Mouse (Mus musculus) spleen, adult 18-20 months (tissue): ENCODE measurements at regions not wholly inside any gene's neighbourhood (a gene's known extent, or its start where the extent isn't known, plus 50 kb on each side); places are given as distances from the start of the nearest gene placed in this dataset.
A peak's percentile ranks its signal among the peaks of the same experiment; 100 is the strongest.

Experiments
- DNase-seq, 2 experiments: peaks; one replicate each; pipeline ENCODE4 v3.0.0; 2022; ENCODE audit warnings: mixed read lengths in 2 of 2

- DNase-seq = peak in 1 of 2 experiments; percentile 18
Observed at GRCm38 (mm10) chr9:31971801-31972628, 58.8 kb upstream of the Barx2 start.

DNA sequence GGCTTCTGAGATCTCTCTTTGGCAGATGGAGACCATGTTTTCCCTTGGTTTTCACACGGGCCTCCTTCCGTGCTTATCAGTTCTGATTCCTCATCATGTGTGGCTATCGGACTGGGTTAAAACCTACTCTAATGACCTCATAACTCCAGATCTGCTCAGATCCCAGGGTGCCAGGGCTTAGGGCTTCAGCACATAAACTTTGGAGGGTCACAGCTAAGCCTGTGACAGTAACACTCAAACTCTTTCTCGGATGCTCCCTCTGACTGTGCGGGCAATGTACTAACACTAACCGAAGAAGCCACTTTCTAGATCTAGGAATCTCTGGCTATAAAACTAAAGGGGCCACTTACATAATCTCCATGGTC lies 59.3 kb upstream of the Barx2 start:
- DNase-seq = no peak

GRCm38 (mm10) chr9:31976191-31976590 lies 62.9 kb upstream of the Barx2 start:
- DNase-seq = no peak

DNA sequence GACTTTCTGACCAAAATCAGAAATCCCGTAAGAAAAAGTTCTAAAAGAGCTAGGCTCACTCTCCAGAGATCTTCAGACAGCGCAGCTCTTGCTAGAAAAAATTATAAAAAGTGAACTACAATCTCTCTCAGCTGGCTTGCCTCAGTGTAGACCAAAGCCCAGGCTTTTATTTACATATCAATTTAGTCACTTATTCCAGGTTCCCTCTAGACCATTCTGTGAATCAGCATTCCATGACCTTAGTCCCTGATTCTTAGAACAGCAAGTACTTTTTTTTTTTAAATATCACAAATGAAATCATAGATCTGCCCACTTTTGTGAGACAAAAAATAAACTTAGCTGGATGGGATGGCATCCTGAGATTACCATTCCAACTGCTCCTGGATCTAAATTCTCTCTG lies 64.8 kb upstream of the Barx2 start:
- no peak for DNase-seq

GRCm38 (mm10) chr9:31979211-31979610 lies 65.9 kb upstream of the Barx2 start:
- no peak for DNase-seq

GRCm38 (mm10) chr9:31980459-31980858 lies 67.2 kb upstream of the Barx2 start:
- DNase-seq = no peak

GRCm38 (mm10) chr9:31983759-31984586 lies 70.7 kb upstream of the Barx2 start:
- no peak for DNase-seq

- no peak for DNase-seq
Observed at GRCm38 (mm10) chr9:31988826-31989225, 75.6 kb upstream of the Barx2 start.

- no peak for DNase-seq
Observed at GRCm38 (mm10) chr9:31989581-31990360, 76.5 kb upstream of the Barx2 start.

- no peak for DNase-seq
Observed at GRCm38 (mm10) chr9:31990456-31990855, 77.2 kb upstream of the Barx2 start.

GRCm38 (mm10) chr9:31993631-31994601 lies 80.7 kb upstream of the Barx2 start:
- DNase-seq = no peak

GRCm38 (mm10) chr9:31995101-31995500 lies 81.8 kb upstream of the Barx2 start:
- DNase-seq = no peak

DNA sequence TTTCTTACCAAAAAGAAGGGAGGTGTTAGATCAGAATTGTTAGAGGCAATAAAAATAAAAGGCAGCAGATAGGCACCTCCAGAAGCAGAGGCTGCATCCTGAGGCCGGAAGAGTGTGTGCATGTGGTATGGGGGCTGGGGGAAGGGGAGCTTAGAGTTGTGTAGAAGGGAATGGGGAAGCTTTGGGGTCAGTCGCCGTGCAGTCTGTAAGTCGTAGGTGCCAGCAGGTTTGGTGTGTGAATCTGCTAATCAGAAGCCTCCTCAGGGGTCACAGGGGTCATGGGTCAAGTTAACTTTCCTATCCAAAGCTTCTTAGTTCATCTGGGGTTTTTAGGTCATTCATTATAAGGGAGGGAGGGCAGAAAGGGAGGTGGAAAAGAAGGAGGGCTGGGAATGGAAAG lies 82.4 kb upstream of the Barx2 start:
- DNase-seq = no peak

DNA sequence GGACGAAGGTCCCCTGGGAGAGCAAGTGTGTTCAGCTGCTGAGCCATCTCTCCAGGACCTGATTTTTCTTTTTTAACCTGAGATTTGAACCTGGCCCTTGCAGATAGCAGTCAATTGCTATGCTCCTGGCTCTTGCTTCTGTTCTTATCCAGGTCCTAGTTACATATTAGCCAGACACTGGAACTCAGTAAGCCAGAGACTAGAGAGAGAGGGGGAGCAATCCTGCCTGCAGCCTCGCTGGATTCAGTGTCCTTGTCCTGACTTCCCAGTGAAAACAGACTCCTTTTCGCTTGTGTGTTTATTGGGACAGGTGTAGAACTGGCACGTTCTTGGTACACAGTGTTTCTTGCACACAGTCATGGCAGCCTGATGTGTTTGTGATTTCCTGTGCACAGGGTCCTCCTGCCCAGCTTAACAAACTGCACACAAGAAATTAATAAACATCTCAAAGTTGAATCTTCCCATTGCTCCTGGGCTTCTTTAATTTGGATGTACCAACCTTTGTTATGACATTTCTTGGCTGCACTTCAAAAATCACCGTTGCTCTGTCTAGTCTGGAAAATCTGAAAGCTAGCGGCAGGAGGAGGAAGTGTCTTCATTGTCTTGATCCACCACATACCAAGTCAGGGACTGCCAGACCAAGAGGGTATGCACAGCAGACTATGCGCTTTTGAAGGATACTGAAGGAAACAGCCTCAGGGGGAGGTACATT lies 83.4 kb upstream of the Barx2 start:
- no peak for DNase-seq

DNA sequence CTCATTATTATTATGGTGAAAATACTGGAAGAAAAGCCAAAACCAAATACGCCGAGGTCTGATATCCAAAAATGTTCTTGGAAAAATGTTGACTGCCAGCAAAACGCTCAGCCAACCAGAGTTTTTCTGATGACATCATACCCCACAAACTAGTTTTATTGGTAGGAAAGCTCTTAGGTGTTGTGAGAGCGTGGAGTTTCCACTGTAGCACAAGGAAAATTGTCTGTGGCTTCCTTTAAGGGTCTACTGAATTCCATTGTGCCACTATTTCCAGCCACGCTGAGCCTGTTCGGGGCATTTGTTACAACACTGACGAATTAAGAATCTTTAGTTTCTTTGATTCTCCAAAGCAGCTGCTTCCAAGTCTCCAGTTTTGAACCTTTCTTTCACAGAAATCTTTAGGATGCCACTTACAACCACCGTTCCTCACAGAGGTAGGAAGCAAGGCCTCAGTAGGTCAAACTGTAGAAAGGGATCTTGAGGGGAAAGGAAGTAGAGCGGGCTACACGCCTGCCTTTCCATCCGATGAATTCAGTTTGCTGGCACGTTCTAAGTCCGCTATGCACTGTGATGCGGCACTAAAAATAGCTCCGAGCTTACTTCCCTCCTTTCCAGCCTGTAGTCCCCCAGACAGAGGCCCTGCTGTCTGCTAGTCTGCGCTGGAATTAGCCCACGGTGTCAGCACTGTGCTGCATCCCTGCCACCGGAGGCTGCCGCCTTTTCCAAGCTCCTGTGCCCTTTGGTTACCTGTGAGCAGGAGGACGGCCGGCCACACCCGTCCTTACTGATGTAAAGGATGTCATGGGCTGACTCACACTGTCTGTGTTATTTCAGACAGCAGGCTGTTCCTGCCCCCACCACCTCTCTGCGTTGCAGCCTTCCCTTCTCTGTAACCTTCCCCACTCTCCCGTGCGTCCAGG lies 84.2 kb upstream of the Barx2 start:
- DNase-seq = no peak

GRCm38 (mm10) chr9:31998488-31999280 lies 85.4 kb upstream of the Barx2 start:
- DNase-seq = no peak

DNA sequence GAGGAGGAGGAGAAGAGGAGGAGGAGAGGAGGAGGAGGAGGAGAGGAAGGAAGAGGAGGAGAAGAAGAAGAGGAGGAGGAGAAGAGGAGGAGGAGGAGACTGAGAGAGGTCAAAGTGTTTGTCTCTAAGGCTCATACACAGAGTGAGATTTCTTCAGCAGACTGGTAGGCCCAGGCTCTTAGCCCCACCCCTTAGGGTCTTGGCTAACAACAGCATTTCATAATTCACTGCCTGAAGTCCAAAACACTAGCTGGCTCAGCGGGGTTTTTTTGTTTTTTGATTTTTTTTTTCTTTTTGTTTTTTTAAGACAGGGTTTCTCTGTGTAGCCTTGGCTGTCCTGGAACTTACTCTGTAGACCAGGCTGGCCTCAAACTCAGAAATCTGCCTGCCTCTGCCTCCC lies 86.5 kb upstream of the Barx2 start:
- no peak for DNase-seq

DNA sequence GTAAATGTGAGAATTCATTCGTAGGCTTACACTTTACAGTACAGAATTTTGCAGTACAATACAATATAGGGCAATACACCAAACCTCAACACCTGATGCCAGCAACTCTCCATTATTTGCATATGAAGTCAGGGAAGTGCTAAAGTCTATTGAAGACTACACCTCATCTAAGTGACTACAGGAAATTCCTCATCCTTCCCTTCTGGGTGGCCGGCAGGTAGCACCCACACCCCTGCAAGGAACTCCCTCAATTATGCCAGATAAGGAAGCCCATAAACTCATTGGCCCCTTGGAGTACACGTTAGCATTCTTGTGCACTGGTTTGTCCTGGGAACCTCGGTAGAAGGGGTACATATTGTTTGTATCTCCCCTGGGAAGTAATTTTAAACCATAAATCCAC lies 89.7 kb upstream of the Barx2 start:
- no peak for DNase-seq

- no peak for DNase-seq
Observed at GRCm38 (mm10) chr9:32003730-32004129, 90.5 kb upstream of the Barx2 start.
